ENCODE assay signal across 8 mouse cellular contexts in the genomic region with DNA sequence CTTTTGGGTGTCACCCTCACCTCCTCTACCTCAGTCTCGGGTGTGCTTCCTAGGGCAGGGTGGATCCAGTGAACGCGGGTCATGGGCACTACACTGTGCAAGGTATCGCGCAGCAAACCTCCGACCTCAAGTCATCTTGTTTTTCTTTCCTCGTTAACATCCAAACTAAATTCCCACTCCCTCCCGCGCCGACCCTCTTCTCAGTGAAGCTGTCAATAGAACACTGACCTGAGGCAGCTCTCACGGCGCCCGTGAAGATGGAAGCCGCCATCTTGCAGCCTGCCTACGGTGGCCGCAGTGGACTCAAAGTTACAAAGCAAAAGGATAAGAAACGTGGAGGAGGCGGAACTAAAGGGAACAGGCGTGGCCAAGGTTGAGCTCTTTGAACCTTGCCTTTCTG. TPM values are rescaled to one million over a fixed set of nuclear protein-coding genes. Genes with fewer than 3 reads are reported as not detected.
DNase-seq lines count a peak whose midpoint lies in the region; ATAC-seq lines count a peak whose summit lies in the region.

No protein-coding gene starts in this region.

- DNase-seq in CD4-positive, CD25-positive, alpha-beta regulatory T cell, adult 2 months (ENCODE audit: low read depth, low spot score), result peak; percentile 93
- DNase-seq in fat pad, adult 2 months (ENCODE audit: extremely low read depth, low read depth, low spot score), result peak; percentile 61
- peak; percentile 93 for DNase-seq in kidney, postnatal 14 days
- DNase-seq in liver, embryonic 13.5 days, result peak; percentile 86
- peak; percentile 91 for DNase-seq in neural tube, embryonic 10.5 days (ENCODE audit: extremely low spot score, low spot score)

- peak overlapping the region; percentile 85 for H3K9ac ChIP-seq in heart, embryonic 13.5 days
- peak overlapping the region; percentile 70 for H3K9ac ChIP-seq in liver, embryonic 13.5 days
- peak overlapping the region; percentile 77 for H3K9ac ChIP-seq in stomach, embryonic 16.5 days (ENCODE audit: low read length)

- no peaks in the 10 kb centered on the region for H3K27me3 ChIP-seq in heart, embryonic 13.5 days (replicated peaks)
- no peaks in the 10 kb centered on the region for H3K27me3 ChIP-seq in liver, embryonic 13.5 days
- no peaks in the 10 kb centered on the region for H3K27me3 ChIP-seq in stomach, embryonic 16.5 days (ENCODE audit: control insufficient read depth, insufficient read depth, low read length)

- 0% methylated on average over 19 of the region's 19 CpGs for WGBS in heart, embryonic 13.5 days
- WGBS in liver, embryonic 13.5 days (ENCODE audit: insufficient replicate concordance), result under 1% methylated on average over 19 of the region's 19 CpGs
- WGBS in stomach, embryonic 16.5 days, result 0% methylated on average over 19 of the region's 19 CpGs

- no peaks in the 10 kb centered on the region for H3K9me3 ChIP-seq in heart, embryonic 13.5 days
- H3K9me3 ChIP-seq in liver, embryonic 13.5 days (replicated peaks), result no peaks in the 10 kb centered on the region
- no peaks in the 10 kb centered on the region for H3K9me3 ChIP-seq in stomach, embryonic 16.5 days (replicated peaks; ENCODE audit: control insufficient read depth, low read length)

- peaks cover 4% of the 10 kb centered on the region; the same call in 1 of the 2 replicates for H3K4me1 ChIP-seq in brown adipose tissue, adult 24 weeks (ENCODE audit: control insufficient read depth, insufficient read depth, insufficient read length, low read length)
- peaks cover 13% of the 10 kb centered on the region for H3K4me1 ChIP-seq in heart, embryonic 13.5 days
- peaks cover 39% of the 10 kb centered on the region for H3K4me1 ChIP-seq in liver, embryonic 13.5 days (replicated peaks)
- H3K4me1 ChIP-seq in stomach, embryonic 16.5 days (ENCODE audit: control insufficient read depth, insufficient read depth, low read length), result peaks cover 5% of the 10 kb centered on the region

- ATAC-seq in heart, embryonic 13.5 days (ENCODE audit: extremely low read depth, insufficient number of reproducible peaks, low FRiP score, low TSS enrichment), result peak; percentile 73; the same call in 1 of the 2 replicates
- ATAC-seq in liver, embryonic 13.5 days (ENCODE audit: low read depth), result peak; percentile 89
- ATAC-seq in stomach, embryonic 16.5 days (ENCODE audit: insufficient read depth, low FRiP score), result peak; percentile 93

- peak overlapping the region; percentile 99 for H3K4me3 ChIP-seq in brown adipose tissue, adult 24 weeks (ENCODE audit: insufficient read depth, low read depth, low read length)
- peak overlapping the region; percentile 81 for H3K4me3 ChIP-seq in heart, embryonic 13.5 days
- H3K4me3 ChIP-seq in liver, embryonic 13.5 days (replicated peaks), result peak overlapping the region; percentile 72
- H3K4me3 ChIP-seq in stomach, embryonic 16.5 days (replicated peaks; ENCODE audit: low read length), result peak overlapping the region; percentile 71

- peak overlapping the region; percentile 85 for H3K4me2 ChIP-seq in heart, embryonic 13.5 days
- H3K4me2 ChIP-seq in liver, embryonic 13.5 days, result peak overlapping the region; percentile 72
- H3K4me2 ChIP-seq in stomach, embryonic 16.5 days (ENCODE audit: low read depth, low read length), result peak overlapping the region; percentile 82

- peaks cover 7% of the 10 kb centered on the region for H3K36me3 ChIP-seq in heart, embryonic 13.5 days
- H3K36me3 ChIP-seq in liver, embryonic 13.5 days, result peaks cover 3% of the 10 kb centered on the region; the same call in 1 of the 2 replicates
- no peaks in the 10 kb centered on the region for H3K36me3 ChIP-seq in stomach, embryonic 16.5 days (ENCODE audit: control insufficient read depth, insufficient read depth, low read length)

- peak overlapping the region; percentile 66 for H3K27ac ChIP-seq in brown adipose tissue, adult 24 weeks (replicated peaks; ENCODE audit: low read depth, low read length)
- 0 out of 2 replicates have a peak overlapping the region, but pooled peaks have one; percentile 20 for H3K27ac ChIP-seq in heart, embryonic 13.5 days (replicated peaks)
- H3K27ac ChIP-seq in liver, embryonic 13.5 days, result peak overlapping the region; percentile 62
- H3K27ac ChIP-seq in stomach, embryonic 16.5 days (ENCODE audit: low read length), result no peak overlapping the region

RNA-seq across cellular contexts. Expression of a gene that starts 3.3 kb away (rescaled TPM):
- 94.4 and 122 TPM in 2 replicates for polyA plus RNA-seq in brown adipose tissue, adult 24 weeks (2012; ENCODE audit: insufficient read depth, insufficient read length, missing spikeins)
- 53.1 and 60.9 TPM in 2 replicates for polyA plus RNA-seq in heart, embryonic 13.5 days (2015; fragmentation: Nextera tagmentation; extraction: Ambion mirVana)
- 78.1 and 86.8 TPM in 2 replicates for polyA plus RNA-seq in liver, embryonic 13.5 days (2015; fragmentation: Nextera tagmentation; extraction: Ambion mirVana)
- polyA plus RNA-seq in stomach, embryonic 16.5 days (2015; fragmentation: Nextera tagmentation; extraction: Ambion mirVana), result 58.5 and 64.8 TPM in 2 replicates

RNA-seq across cellular contexts. Expression of a gene that starts 7.6 kb away (rescaled TPM):
- polyA plus RNA-seq in brown adipose tissue, adult 24 weeks (2012; ENCODE audit: insufficient read depth, insufficient read length, missing spikeins), result 660 and 701 TPM in 2 replicates
- 276 and 320 TPM in 2 replicates for polyA plus RNA-seq in heart, embryonic 13.5 days (2015; fragmentation: Nextera tagmentation; extraction: Ambion mirVana)
- polyA plus RNA-seq in liver, embryonic 13.5 days (2015; fragmentation: Nextera tagmentation; extraction: Ambion mirVana), result 158 and 161 TPM in 2 replicates
- 179 and 185 TPM in 2 replicates for polyA plus RNA-seq in stomach, embryonic 16.5 days (2015; fragmentation: Nextera tagmentation; extraction: Ambion mirVana)
